Mouse (Mus musculus): ENCODE results near the gene Smyd4. TPM values are rescaled to one million over a fixed set of nuclear protein-coding genes. Genes with fewer than 3 reads are reported as not detected.

Smyd4 gene
- polyA plus RNA-seq, 1 experiment from 2014 or later: 13.9 TPM

Other genes starting within 250 kb of the Smyd4 start
- 0.90 and 1.5 TPM in 2 replicates for gene Hic1, start 178.9 kb upstream of the Smyd4 start, polyA plus RNA-seq (2014; fragmentation: Nextera tagmentation; extraction: Ambion mirVana)
- gene Ovca2, start 169.6 kb upstream of the Smyd4 start, polyA plus RNA-seq (2014; fragmentation: Nextera tagmentation; extraction: Ambion mirVana): 28.0 and 31.0 TPM in 2 replicates
- 14.1 and 18.8 TPM in 2 replicates for gene Dph1, start 157.2 kb upstream of the Smyd4 start, polyA plus RNA-seq (2014; fragmentation: Nextera tagmentation; extraction: Ambion mirVana)
- gene Rtn4rl1, start 154.7 kb upstream of the Smyd4 start, polyA plus RNA-seq (2014; fragmentation: Nextera tagmentation; extraction: Ambion mirVana): 2.4 and 2.8 TPM in 2 replicates
- 100 and 105 TPM in 2 replicates for gene Rpa1, start 109 bp upstream of the Smyd4 start, polyA plus RNA-seq (2014; fragmentation: Nextera tagmentation; extraction: Ambion mirVana)
- gene Serpinf1, start 74.3 kb downstream of the Smyd4 start, polyA plus RNA-seq (2014; fragmentation: Nextera tagmentation; extraction: Ambion mirVana): 90.5 and 91.3 TPM in 2 replicates
- gene Serpinf2, start 91.2 kb downstream of the Smyd4 start, polyA plus RNA-seq (2014; fragmentation: Nextera tagmentation; extraction: Ambion mirVana): 0.36 TPM in 1 of 2 replicates, not detected in the other
- gene Wdr81, start 106.3 kb downstream of the Smyd4 start, polyA plus RNA-seq (2014; fragmentation: Nextera tagmentation; extraction: Ambion mirVana): 3.1 and 4.1 TPM in 2 replicates
- gene Tlcd2, start 113.3 kb downstream of the Smyd4 start, polyA plus RNA-seq (2014; fragmentation: Nextera tagmentation; extraction: Ambion mirVana): 9.1 and 9.9 TPM in 2 replicates
- gene Prpf8, start 138.4 kb downstream of the Smyd4 start, polyA plus RNA-seq (2014; fragmentation: Nextera tagmentation; extraction: Ambion mirVana): 86.6 and 89.6 TPM in 2 replicates
- gene Rilp, start 161.7 kb downstream of the Smyd4 start, polyA plus RNA-seq (2014; fragmentation: Nextera tagmentation; extraction: Ambion mirVana): 0.63 and 0.66 TPM in 2 replicates
- 3.4 and 4.0 TPM in 2 replicates for gene Scarf1, start 165.1 kb downstream of the Smyd4 start, polyA plus RNA-seq (2014; fragmentation: Nextera tagmentation; extraction: Ambion mirVana)
- 5.5 and 5.9 TPM in 2 replicates for gene Slc43a2, start 183.3 kb downstream of the Smyd4 start, polyA plus RNA-seq (2014; fragmentation: Nextera tagmentation; extraction: Ambion mirVana)
- gene Pitpna, start 239.7 kb downstream of the Smyd4 start, polyA plus RNA-seq (2014; fragmentation: Nextera tagmentation; extraction: Ambion mirVana): 96.2 and 99.5 TPM in 2 replicates

Measured in hindbrain, embryonic 11.5 days (tissue).